Mouse (Mus musculus) olfactory bulb, adult 2 months (tissue): ENCODE data around the gene Polr2a.

ENCODE experiments used
- CTCF ChIP-seq: fragments of 200-500 bp; IDR thresholded peaks from 2 replicates; pipeline ENCODE4 v1.5.1; 2012; ENCODE audit warnings: low read depth, mild to moderate bottlenecking, low read length, moderate library complexity; ENCODE audit not compliant: insufficient read depth
- POLR2A ChIP-seq: fragments of 200-500 bp; IDR thresholded peaks from 2 replicates; pipeline ENCODE4 v1.6.1; 2012; ENCODE audit warnings: mild to moderate bottlenecking, low read depth, low read length, moderate library complexity; ENCODE audit not compliant: insufficient read depth

DNA sequence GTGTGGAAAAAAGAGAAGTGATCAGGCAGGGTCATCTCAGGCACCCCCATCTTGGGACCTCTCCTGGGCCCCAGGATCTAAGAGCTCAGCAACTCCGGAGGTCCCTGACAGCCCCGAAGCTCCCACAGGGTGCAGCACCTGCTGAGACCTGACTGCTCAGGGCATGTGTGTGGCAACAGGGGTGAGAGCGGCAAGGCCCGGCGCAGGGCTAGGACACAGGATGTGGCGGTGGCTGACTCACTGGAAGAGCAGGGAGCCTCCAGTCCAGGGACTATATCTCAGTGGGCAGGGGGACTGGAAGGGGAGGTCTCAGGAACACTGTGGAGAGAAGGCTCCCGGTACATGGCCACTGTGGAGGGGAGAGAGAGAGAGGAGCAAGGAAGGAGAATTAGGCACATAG, 39.5 kb upstream of the Polr2a start:
- no peak for TF ChIP-seq CTCF
- TF ChIP-seq POLR2A: no peak
